ENCODE assay signal across 11 mouse cellular contexts in the genomic region with DNA sequence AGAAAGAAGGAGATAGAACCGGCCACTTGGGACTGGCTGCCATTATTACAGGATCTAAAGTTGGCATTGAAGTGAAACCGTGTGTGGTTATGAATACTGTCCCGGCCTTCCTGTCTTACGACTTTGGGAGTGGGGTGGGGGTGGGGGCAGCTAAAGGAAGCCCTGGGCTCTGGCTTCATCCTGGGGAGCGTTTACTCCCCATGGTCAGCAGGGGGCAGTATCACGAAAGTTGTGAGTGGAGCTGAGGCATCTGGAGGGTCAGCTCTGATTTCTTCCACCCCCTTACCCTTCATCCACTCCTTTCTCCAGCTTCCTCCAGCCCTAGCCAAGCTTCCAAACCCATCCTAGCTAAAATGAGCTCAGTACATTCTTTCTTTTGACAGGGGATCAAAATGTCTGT.
DNase-seq lines count a peak whose midpoint lies in the region; ATAC-seq lines count a peak whose summit lies in the region.
"Had no signal": no experiment of that assay in that cellular context is flagged by ENCODE, and none has a peak within 500 bp of the region (broad histone marks: within the 10 kb centered on the region; RNA-seq: fewer than 3 reads in every experiment).

No protein-coding gene starts in this region.

- ATAC-seq in erythroblast, adult 5-6 weeks (replicated peaks; ENCODE audit: low FRiP score, poor library complexity, severe bottlenecking) = no peak
- ATAC-seq in heart, embryonic 11.5 days (replicated peaks; ENCODE audit: insufficient number of reproducible peaks, low FRiP score, low TSS enrichment) = no peak

- WGBS in heart, embryonic 11.5 days (ENCODE audit: insufficient replicate concordance) = 47% methylated on average over 6 of the region's 6 CpGs

- H3K4me2 ChIP-seq in heart, embryonic 11.5 days = no peak overlapping the region
- H3K4me2 ChIP-seq: embryonic facial prominence, embryonic 12.5 days; limb, embryonic 12.5 days; stomach, embryonic 15.5 days had no signal

- no peaks in the 10 kb centered on the region for H3K4me1 ChIP-seq in heart, embryonic 11.5 days (ENCODE audit: control insufficient read depth, insufficient read depth, low read length)
- H3K4me1 ChIP-seq: embryonic facial prominence, embryonic 12.5 days; limb, embryonic 12.5 days had no signal

- no peaks in the 10 kb centered on the region for H3K36me3 ChIP-seq in heart, embryonic 11.5 days (ENCODE audit: control insufficient read depth, insufficient read depth, low read length)
- H3K36me3 ChIP-seq: embryonic facial prominence, embryonic 12.5 days; limb, embryonic 12.5 days; stomach, embryonic 15.5 days had no signal

- peak; percentile 31 to 47 for DNase-seq in cerebellum, postnatal 14 days
- DNase-seq in cerebellum, adult 11-12 months = no peak
- peak; percentile 18 for DNase-seq in left cerebral cortex, postnatal 4 days
- no peak for DNase-seq in left cerebral cortex, postnatal 36 days (ENCODE audit: low spot score in 2 of 2)
- DNase-seq in ZHBTc4 (ENCODE audit: low read depth, low spot score) = peak; percentile 82
- DNase-seq in retina, adult 2 months (ENCODE audit: low read depth, low spot score) = peak; percentile 15

- no peak overlapping the region for H3K27ac ChIP-seq in heart, embryonic 11.5 days (ENCODE audit: low read depth, low read length)
- H3K27ac ChIP-seq: embryonic facial prominence, embryonic 12.5 days; limb, embryonic 12.5 days; stomach, embryonic 15.5 days had no signal

- no peaks in the 10 kb centered on the region for H3K27me3 ChIP-seq in heart, embryonic 11.5 days (ENCODE audit: control insufficient read depth, insufficient read depth, low read length)
- H3K27me3 ChIP-seq: embryonic facial prominence, embryonic 12.5 days; limb, embryonic 12.5 days; stomach, embryonic 15.5 days had no signal

- intact Hi-C loops in left cerebral cortex, postnatal 4 days (cut with DNase I) = no loop called here
- intact Hi-C loops in left cerebral cortex, postnatal 36 days (cut with DNase I) = loop anchor here (1.0 to 5.0 kb wide), 2 partner anchors 80 to 260 kb away; a partner anchor contains a TSS

- no peak overlapping the region for H3K4me3 ChIP-seq in heart, embryonic 11.5 days (ENCODE audit: low read depth, low read length)
- H3K4me3 ChIP-seq: embryonic facial prominence, embryonic 12.5 days; limb, embryonic 12.5 days; stomach, embryonic 15.5 days had no signal

- no peak overlapping the region for H3K9ac ChIP-seq in heart, embryonic 11.5 days (ENCODE audit: low read depth, low read length)
- H3K9ac ChIP-seq: embryonic facial prominence, embryonic 12.5 days; limb, embryonic 12.5 days; stomach, embryonic 15.5 days had no signal

- no peaks in the 10 kb centered on the region for H3K9me3 ChIP-seq in heart, embryonic 11.5 days (replicated peaks; ENCODE audit: control insufficient read depth, low read length)
- H3K9me3 ChIP-seq: embryonic facial prominence, embryonic 12.5 days; limb, embryonic 12.5 days; stomach, embryonic 15.5 days had no signal

Comparison
In these comparisons a context has a peak if more than half of its experiments do, and no peak if none do; other contexts are left out.
1. DNase-seq: peak in cerebellum, postnatal 14 days (2 of 2), left cerebral cortex, postnatal 4 days (single experiment), ZHBTc4 (single experiment) and retina, adult 2 months (single experiment); none in cerebellum, adult 11-12 months (single experiment) and left cerebral cortex, postnatal 36 days (0 of 2).